Mouse (Mus musculus) MEL (cell line): ENCODE measurements around the gene Zap70.

Experiments
- CTCF ChIP-seq, 3 experiments: IDR thresholded peaks in 2 of 3; conservative IDR thresholded peaks in 1 of 3; 2 replicates each; pipeline ENCODE4 v1.5.1; 2011 to 2012; ENCODE audit warnings: low read length in 3 of 3, low read depth in 2 of 3, mild to moderate bottlenecking in 2 of 3, improper control_type of control experiment in 1 of 3, inconsistent platforms in 1 of 3, mixed read lengths in 1 of 3, moderate library complexity in 1 of 3; ENCODE audit not compliant: control insufficient read depth in 1 of 3, insufficient read depth in 1 of 3, poor library complexity in 1 of 3, severe bottlenecking in 1 of 3
- EP300 ChIP-seq, 2 experiments: IDR thresholded peaks; 2 replicates each; pipeline ENCODE4 v1.6.1; 2011; ENCODE audit warnings: improper control_type of control experiment in 2 of 2, low read length in 2 of 2, low read depth in 1 of 2, mild to moderate bottlenecking in 1 of 2
- ETS1 ChIP-seq: IDR thresholded peaks from 2 replicates; pipeline ENCODE4 v1.6.1; 2012; ENCODE audit warnings: low read depth, mild to moderate bottlenecking, inconsistent platforms, low read length, improper control_type of control experiment, moderate library complexity
- GATA1 ChIP-seq: IDR thresholded peaks from 2 replicates; pipeline ENCODE4 v1.6.1; 2011; ENCODE audit warnings: low read depth, low read length, improper control_type of control experiment
- MEF2A ChIP-seq: IDR thresholded peaks from 2 replicates; pipeline ENCODE4 v1.6.1; 2014; ENCODE audit warnings: low read depth, mild to moderate bottlenecking, inconsistent platforms, low read length, improper control_type of control experiment; ENCODE audit not compliant: poor library complexity, insufficient replicate concordance, severe bottlenecking; ENCODE audit errors: extremely low read depth
- MYC ChIP-seq: IDR thresholded peaks from 2 replicates; pipeline ENCODE4 v1.6.1; 2011; ENCODE audit warnings: low read depth, mild to moderate bottlenecking, low read length, improper control_type of control experiment, moderate library complexity
- POLR2A ChIP-seq, 2 experiments: IDR thresholded peaks; 2 replicates each; pipeline ENCODE4 v1.6.1; 2011 to 2012; ENCODE audit warnings: low read length in 2 of 2, mild to moderate bottlenecking in 2 of 2, control low read depth in 1 of 2, improper control_type of control experiment in 1 of 2, low read depth in 1 of 2, moderate library complexity in 1 of 2; ENCODE audit not compliant: control insufficient read depth in 1 of 2, insufficient read depth in 1 of 2, poor library complexity in 1 of 2
- SIN3A ChIP-seq: IDR thresholded peaks from 2 replicates; pipeline ENCODE4 v1.6.1; 2012; ENCODE audit warnings: low read length, improper control_type of control experiment, inconsistent platforms
- SMC3 ChIP-seq: IDR thresholded peaks from 2 replicates; pipeline ENCODE4 v1.6.1; 2011; ENCODE audit warnings: low read depth, low read length, improper control_type of control experiment
- TCF12 ChIP-seq: IDR thresholded peaks from 2 replicates; pipeline ENCODE4 v1.6.1; 2014; ENCODE audit warnings: low read depth, mild to moderate bottlenecking, inconsistent platforms, low read length, improper control_type of control experiment, moderate library complexity

DNA sequence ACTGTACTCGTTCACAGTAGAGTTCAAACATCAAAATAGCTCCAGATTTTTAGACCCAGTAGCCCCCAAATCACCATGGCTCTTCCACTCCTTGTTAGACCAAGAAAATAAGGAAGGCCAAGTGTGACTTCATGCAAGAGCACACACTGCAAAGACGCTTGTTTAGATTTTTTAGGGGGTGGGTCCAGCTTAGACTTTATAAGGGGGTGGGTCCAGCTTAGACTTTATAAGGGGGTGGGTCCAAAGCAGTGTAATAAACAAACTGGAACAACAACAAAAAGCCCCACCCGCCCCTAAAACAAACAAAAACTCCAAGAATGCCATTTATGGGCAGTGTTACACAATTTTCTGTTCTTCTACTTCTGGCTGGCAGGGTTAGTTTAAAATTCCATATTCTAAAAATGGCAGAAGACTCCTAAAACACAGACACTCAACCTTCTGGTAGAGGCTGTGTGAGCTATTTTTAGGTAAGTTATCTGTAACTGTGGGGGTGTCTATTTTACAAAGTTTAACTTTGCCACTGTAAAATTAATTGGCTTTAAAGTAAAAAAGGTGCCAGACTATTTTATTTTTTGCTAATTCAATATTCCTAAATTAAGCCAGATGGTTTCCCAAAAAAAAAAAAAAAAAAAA, 38.9 kb downstream of the Zap70 start:
- TF ChIP-seq GATA1 = no peak
- no peak for TF ChIP-seq POLR2A (IDR thresholded peaks at IDR 0.05; ENCODE audit: control insufficient read depth in 1 of 2, insufficient read depth in 1 of 2, low read depth in 1 of 2, low read length in 2 of 2, poor library complexity in 1 of 2)
- TF ChIP-seq SIN3A = no peak
- no peak for TF ChIP-seq MYC
- TF ChIP-seq EP300 (IDR thresholded peaks at IDR 0.05; ENCODE audit: low read depth in 1 of 2, low read length in 2 of 2) = no peak
- no peak for TF ChIP-seq ETS1
- no peak for TF ChIP-seq MEF2A
- TF ChIP-seq CTCF (IDR thresholded peaks at IDR 0.05 in 2 of 3, conservative IDR thresholded peaks at IDR 0.05 in 1 of 3; ENCODE audit: control insufficient read depth in 1 of 3, insufficient read depth in 1 of 3, low read depth in 2 of 3, low read length in 3 of 3, poor library complexity in 1 of 3, severe bottlenecking in 1 of 3) = no peak
- no peak for TF ChIP-seq TCF12
- TF ChIP-seq SMC3 = no peak
